Mouse (Mus musculus): Measurements from ENCODE around the gene Hoxc13.

The Hoxc13 gene

GRCm38 (mm10) chr15:102937036-102937666 lies 16.2 kb downstream of the Hoxc13 start:
- no peak for DNase-seq (ENCODE audit: low read depth)

- no peak for DNase-seq (ENCODE audit: low read depth)
These were observed 18.6 kb downstream of the Hoxc13 start for GRCm38 (mm10) chr15:102939256-102940155.

- DNase-seq (ENCODE audit: low read depth) = no peak
These were observed 22.0 kb downstream of the Hoxc13 start for GRCm38 (mm10) chr15:102942739-102943467.

- DNase-seq (ENCODE audit: low read depth) = no peak
These were observed 22.5 kb downstream of the Hoxc13 start for GRCm38 (mm10) chr15:102943468-102943813.

GRCm38 (mm10) chr15:102945185-102946077 lies 24.5 kb downstream of the Hoxc13 start:
- no peak for DNase-seq (ENCODE audit: low read depth)

- no peak for DNase-seq (ENCODE audit: low read depth)
These were observed 26.4 kb downstream of the Hoxc13 start for GRCm38 (mm10) chr15:102947276-102947675.

GRCm38 (mm10) chr15:102948842-102949241 lies 27.9 kb downstream of the Hoxc13 start:
- DNase-seq (ENCODE audit: low read depth) = no peak

- DNase-seq (ENCODE audit: low read depth) = no peak
These were observed 28.8 kb downstream of the Hoxc13 start for GRCm38 (mm10) chr15:102949696-102950095.

- no peak for DNase-seq (ENCODE audit: low read depth)
These were observed 30.0 kb downstream of the Hoxc13 start for GRCm38 (mm10) chr15:102950877-102951276.

GRCm38 (mm10) chr15:102953561-102953960 lies 32.7 kb downstream of the Hoxc13 start:
- no peak for DNase-seq (ENCODE audit: low read depth)

GRCm38 (mm10) chr15:102954192-102955006 lies 33.5 kb downstream of the Hoxc13 start, which contains the start of gene Hoxc11:
Gene Hoxc11 (plus strand): TSS chr15:102954427.
- no peak for DNase-seq (ENCODE audit: low read depth)

GRCm38 (mm10) chr15:102955007-102955382 lies 34.1 kb downstream of the Hoxc13 start:
- DNase-seq (ENCODE audit: low read depth) = no peak

GRCm38 (mm10) chr15:102955833-102956640 lies 35.1 kb downstream of the Hoxc13 start:
- DNase-seq (ENCODE audit: low read depth) = no peak

- no peak for DNase-seq (ENCODE audit: low read depth)
These were observed 36.0 kb downstream of the Hoxc13 start for GRCm38 (mm10) chr15:102956906-102957305.

- no peak for DNase-seq (ENCODE audit: low read depth)
These were observed 38.8 kb downstream of the Hoxc13 start for GRCm38 (mm10) chr15:102959663-102960191.

- DNase-seq (ENCODE audit: low read depth) = no peak
These were observed 40.8 kb downstream of the Hoxc13 start for GRCm38 (mm10) chr15:102961728-102962127.

- no peak for DNase-seq (ENCODE audit: low read depth)
These were observed 41.6 kb downstream of the Hoxc13 start for GRCm38 (mm10) chr15:102962492-102962891.

GRCm38 (mm10) chr15:102963259-102963658 lies 42.4 kb downstream of the Hoxc13 start:
- DNase-seq (ENCODE audit: low read depth) = no peak

Data from c-Kit-positive CD71-negative TER-119-negative erythroid progenitor cells, embryonic 14.5 days (primary cell).